Mouse (Mus musculus) cortical plate, adult 2 months (tissue): ENCODE data around the gene Lce1a2.

Experiments used
- CTCF ChIP-seq: fragments of 200-500 bp; IDR thresholded peaks from 2 replicates; pipeline ENCODE4 v1.5.1; 2011; ENCODE audit warnings: mild to moderate bottlenecking, control low read depth, low read length; ENCODE audit not compliant: insufficient read depth; ENCODE audit errors: extremely low read depth
- POLR2A ChIP-seq: fragments of 200-500 bp; IDR thresholded peaks from 2 replicates; pipeline ENCODE4 v1.6.1; 2011; ENCODE audit warnings: mild to moderate bottlenecking, low read length, control low read depth; ENCODE audit not compliant: insufficient read depth; ENCODE audit errors: extremely low read depth

- TF ChIP-seq CTCF (no peak), POLR2A (no peak)
Observed at GRCm38 (mm10) chr3:92678947-92679346, 8.8 kb upstream of the Lce1a2 start, which contains the start of gene Lce1c.
